Mouse (Mus musculus) hindbrain, embryonic 10.5 days (tissue): ENCODE results near the gene Mt2. TPM values are rescaled to one million over a fixed set of nuclear protein-coding genes. Genes with fewer than 3 reads are reported as not detected.
"Not testable (repeated sequence)": the region's sequence is repeated elsewhere in the genome, so short reads cannot be mapped to it uniquely, and the experiment has no call there.

Source experiments
- DNase-seq: peaks from one replicate; pipeline ENCODE4 v3.0.0-alpha.2; 2017; ENCODE audit warnings: low spot score
- H3K27ac ChIP-seq: fragments of 300-500 bp; sonication (generic); 2 replicates; pipeline ENCODE4 v1.5.1; 2016; ENCODE audit warnings: mild to moderate bottlenecking, moderate library complexity
- H3K27me3 ChIP-seq: fragments of 300-500 bp; sonication (generic); 2 replicates; pipeline ENCODE4 v1.6.1; 2016; ENCODE audit warnings: mild to moderate bottlenecking; ENCODE audit not compliant: poor library complexity, insufficient read depth, severe bottlenecking
- H3K36me3 ChIP-seq: fragments of 300-500 bp; sonication (generic); 2 replicates; pipeline ENCODE4 v1.6.1; 2016; ENCODE audit warnings: mild to moderate bottlenecking, moderate library complexity
- H3K4me1 ChIP-seq: fragments of 300-500 bp; sonication (generic); replicated peaks from 2 replicates; pipeline ENCODE4 v1.6.1; 2016; ENCODE audit warnings: mild to moderate bottlenecking
- H3K4me3 ChIP-seq: fragments of 300-500 bp; sonication (generic); 2 replicates; pipeline ENCODE4 v1.5.1; 2016; ENCODE audit warnings: mild to moderate bottlenecking, moderate library complexity
- H3K9me3 ChIP-seq: fragments of 300-500 bp; sonication (generic); 2 replicates; pipeline ENCODE4 v1.6.1; 2016; ENCODE audit warnings: mild to moderate bottlenecking, moderate library complexity
- WGBS: fragments of 180-500 bp; shearing (Covaris S2); methylation state at CpG from one replicate; pipeline ENCODE4 v1.1.7; 2016; 5-methylcytosine and 5-hydroxymethylcytosine counted together
- polyA plus RNA-seq: library from polyadenylated mRNA; unstranded; fragments of >200 nt; fragmentation: Nextera tagmentation; extraction: Ambion mirVana; gene quantifications from 2 replicates; pipeline ENCODE4 v1.2.1, GENCODE M21; 2016

Mt2 gene
- polyA plus RNA-seq, 1 experiment from 2014 or later, result 48.0 TPM

GRCm38 (mm10) chr8:94150925-94151324, 21.5 kb upstream of the Mt2 start:
- Histone ChIP-seq H3K4me3 (no peak overlapping the region), H3K9me3 (no peaks in the 10 kb centered on the region), H3K27ac (no peak overlapping the region), H3K4me1 (peaks cover 26% of the 10 kb centered on the region), H3K36me3 (no peaks in the 10 kb centered on the region), H3K27me3 (peaks cover 43% of the 10 kb centered on the region)
- WGBS, result 72% methylated on average over 5 of the region's 5 CpGs
- no peak for DNase-seq

- Histone ChIP-seq H3K9me3 (no peaks in the 10 kb centered on the region), H3K4me1 (peaks cover 30% of the 10 kb centered on the region), H3K27ac (peak within 1 kb of the TSS; percentile 71), H3K36me3 (no peaks in the 10 kb centered on the region), H3K27me3 (peaks cover 43% of the 10 kb centered on the region), H3K4me3 (peak within 1 kb of the TSS; percentile 57)
- peak; percentile 73 for DNase-seq
- 2% methylated on average over 29 of the region's 29 CpGs for WGBS
Measured at GRCm38 (mm10) chr8:94152513-94153300, 19.8 kb upstream of the Mt2 start, which contains the start of gene Mt3. TSS of gene Mt3 (plus strand) at chr8:94152607.

DNA sequence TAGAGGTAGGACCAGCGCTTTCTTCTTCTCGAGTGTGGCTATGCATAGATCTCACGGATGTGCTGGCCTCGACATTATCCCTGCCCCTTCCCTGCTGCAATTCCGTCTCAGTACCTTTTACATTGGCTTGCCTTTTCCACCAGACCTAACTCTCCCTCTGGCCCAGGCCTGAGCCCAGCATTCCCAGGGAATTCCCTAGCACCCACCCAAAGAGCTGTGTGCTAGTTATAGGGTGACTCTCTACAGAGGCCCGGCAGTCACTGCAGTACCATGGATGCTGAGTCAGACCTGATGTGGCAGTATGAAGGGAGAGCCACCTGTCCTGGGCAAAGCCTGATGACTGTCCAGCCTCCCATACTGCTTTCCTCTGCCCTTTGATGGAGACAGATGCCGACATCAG, 19.0 kb upstream of the Mt2 start:
- WGBS, result 24% methylated on average over 7 of the region's 7 CpGs
- Histone ChIP-seq H3K36me3 (no peaks in the 10 kb centered on the region), H3K4me3 (peak overlapping the region; percentile 57), H3K4me1 (peaks cover 30% of the 10 kb centered on the region), H3K27me3 (peaks cover 43% of the 10 kb centered on the region), H3K9me3 (no peaks in the 10 kb centered on the region), H3K27ac (peak overlapping the region; percentile 35; the same call in 1 of the 2 replicates)
- DNase-seq, result no peak

GRCm38 (mm10) chr8:94154537-94154936, 17.9 kb upstream of the Mt2 start:
- H3K4me3 ChIP-seq, result no peak overlapping the region
- H3K36me3 ChIP-seq, result no peaks in the 10 kb centered on the region
- H3K27ac ChIP-seq, result no peak overlapping the region
- 51% methylated on average over 6 of the region's 6 CpGs for WGBS
- H3K4me1 ChIP-seq, result peaks cover 30% of the 10 kb centered on the region
- no peaks in the 10 kb centered on the region for H3K9me3 ChIP-seq
- no peak for DNase-seq
- H3K27me3 ChIP-seq, result peaks cover 43% of the 10 kb centered on the region

DNA sequence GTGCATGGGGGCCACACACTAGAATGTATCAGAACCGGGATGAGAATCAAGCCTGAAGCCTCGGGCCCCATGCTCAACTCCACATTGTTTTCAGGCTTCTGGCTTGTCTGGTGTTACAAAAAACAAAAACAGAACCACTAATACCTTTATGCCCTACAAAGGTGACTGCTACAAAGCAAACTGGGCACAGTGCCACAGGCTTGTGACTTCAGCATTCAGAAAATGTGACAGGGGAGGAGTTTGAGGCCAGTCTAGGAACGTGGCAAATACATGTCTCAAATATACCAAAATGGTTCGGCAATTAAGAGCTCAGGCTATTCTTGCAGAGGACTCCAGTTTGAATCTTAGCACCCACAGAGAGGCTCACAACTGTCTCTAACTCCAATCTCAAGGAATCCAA, 16.4 kb upstream of the Mt2 start:
- Histone ChIP-seq H3K4me1 (peaks cover 30% of the 10 kb centered on the region), H3K27ac (no peak overlapping the region), H3K9me3 (no peaks in the 10 kb centered on the region), H3K36me3 (no peaks in the 10 kb centered on the region), H3K27me3 (peaks cover 31% of the 10 kb centered on the region), H3K4me3 (no peak overlapping the region)
- DNase-seq, result no peak
- 87% methylated on average over 4 of the region's 4 CpGs for WGBS

DNA sequence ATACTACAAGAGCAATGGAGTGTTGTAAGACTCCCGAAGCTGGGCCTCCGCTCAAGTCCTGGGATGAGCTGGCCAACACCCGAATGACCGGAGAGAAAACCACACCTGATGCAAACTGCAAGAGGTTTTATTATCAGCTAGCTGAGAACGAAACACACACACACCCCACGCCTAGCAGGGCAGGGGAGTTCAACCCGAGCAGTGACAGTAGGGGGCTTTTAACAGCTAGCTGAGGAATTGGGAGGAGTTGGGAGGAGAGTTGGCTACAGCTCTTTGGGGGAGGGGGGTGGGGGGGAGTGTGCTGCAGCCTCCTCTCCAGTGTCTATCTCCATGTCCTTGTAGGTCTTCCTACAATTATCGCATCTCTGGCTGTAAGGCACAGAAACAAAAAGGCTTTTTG, 6.7 kb upstream of the Mt2 start:
- not testable (repeated sequence) for H3K4me1 ChIP-seq, H3K4me3 ChIP-seq, H3K9me3 ChIP-seq, H3K36me3 ChIP-seq, DNase-seq, H3K27ac ChIP-seq
- 76% methylated on average over 8 of the region's 8 CpGs for WGBS
- H3K27me3 ChIP-seq, result peaks cover 40% of the 10 kb centered on the region

GRCm38 (mm10) chr8:94167244-94167643, 5.2 kb upstream of the Mt2 start:
- Histone ChIP-seq H3K4me3 (no peak overlapping the region), H3K27ac (no peak overlapping the region), H3K9me3 (no peaks in the 10 kb centered on the region), H3K4me1 (peaks cover 10% of the 10 kb centered on the region), H3K27me3 (peaks cover 55% of the 10 kb centered on the region), H3K36me3 (no peaks in the 10 kb centered on the region)
- WGBS, result 5% methylated on average over 6 of the region's 6 CpGs
- DNase-seq, result peak; percentile 90

DNA sequence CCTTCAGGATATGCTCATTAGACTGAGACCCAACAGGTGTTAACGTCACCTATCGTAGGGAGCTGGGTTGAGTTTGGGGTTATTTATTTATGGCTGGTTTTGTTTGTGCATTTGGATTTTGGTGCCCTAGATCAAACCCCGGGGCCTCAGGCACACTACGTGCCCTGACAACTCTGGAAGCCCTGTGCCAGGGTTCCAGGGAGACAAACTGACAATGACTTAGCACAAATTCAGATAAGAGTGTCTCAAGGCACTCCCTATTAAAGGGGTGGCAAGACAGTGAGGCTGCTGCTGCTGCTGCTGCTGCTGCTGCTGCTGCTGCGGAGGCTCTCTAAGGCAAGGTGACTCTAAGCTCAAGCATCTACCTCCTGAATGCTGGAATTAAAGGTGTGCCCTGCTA, 2.9 kb upstream of the Mt2 start:
- H3K27ac ChIP-seq, result no peak overlapping the region
- no peaks in the 10 kb centered on the region for H3K36me3 ChIP-seq
- no peak overlapping the region for H3K4me3 ChIP-seq
- H3K9me3 ChIP-seq, result no peaks in the 10 kb centered on the region
- peaks cover 73% of the 10 kb centered on the region for H3K27me3 ChIP-seq
- H3K4me1 ChIP-seq, result peaks cover 24% of the 10 kb centered on the region
- no peak for DNase-seq
- 86% methylated on average over 5 of the region's 5 CpGs for WGBS

- Histone ChIP-seq H3K27ac (no peak overlapping the region), H3K27me3 (peaks cover 89% of the 10 kb centered on the region), H3K4me1 (peaks cover 24% of the 10 kb centered on the region), H3K9me3 (no peaks in the 10 kb centered on the region), H3K4me3 (peak overlapping the region; percentile 58), H3K36me3 (no peaks in the 10 kb centered on the region)
- DNase-seq, result no peak
- 45% methylated on average over 10 of the region's 10 CpGs for WGBS
Measured at GRCm38 (mm10) chr8:94171321-94171755, 1.1 kb upstream of the Mt2 start.

- Histone ChIP-seq H3K4me3 (peak overlapping the region; percentile 58), H3K36me3 (no peaks in the 10 kb centered on the region), H3K4me1 (peaks cover 24% of the 10 kb centered on the region), H3K9me3 (no peaks in the 10 kb centered on the region), H3K27me3 (peaks cover 96% of the 10 kb centered on the region), H3K27ac (peak overlapping the region; percentile 74)
- WGBS, result 2% methylated on average over 39 of the region's 39 CpGs
- DNase-seq, result peak; percentile 62
Measured at GRCm38 (mm10) chr8:94172809-94173732, 607 bp downstream of the Mt2 start.

DNA sequence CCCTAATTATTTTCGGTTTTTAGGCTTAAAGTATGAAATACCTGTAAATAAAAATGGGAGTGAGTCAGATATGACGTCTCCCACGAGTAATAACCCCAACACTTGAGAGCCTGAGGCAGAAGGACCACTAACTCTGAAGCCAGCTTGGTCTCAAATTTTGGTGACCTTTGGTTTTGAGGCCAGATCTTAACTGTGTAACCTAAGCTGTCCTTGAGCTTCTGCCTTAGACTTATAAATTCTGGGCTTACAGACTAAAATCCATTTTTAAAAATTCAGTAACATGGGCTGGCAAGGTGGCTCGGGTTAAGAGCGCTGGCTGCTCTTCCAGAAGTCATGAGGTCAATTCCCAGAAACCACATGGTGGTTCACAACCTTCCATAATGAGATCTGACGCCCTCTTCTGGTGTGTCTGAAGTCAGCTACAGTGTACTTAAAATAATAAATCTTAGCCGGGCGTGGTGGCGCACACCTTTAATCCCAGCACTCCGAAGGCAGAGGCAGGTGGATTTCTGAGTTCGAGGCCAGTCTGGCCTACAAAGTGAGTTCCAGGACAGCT, 1.5 kb downstream of the Mt2 start:
- H3K9me3 ChIP-seq, result no peaks in the 10 kb centered on the region
- peaks cover 99% of the 10 kb centered on the region for H3K27me3 ChIP-seq
- H3K4me1 ChIP-seq, result peaks cover 29% of the 10 kb centered on the region
- peak overlapping the region; percentile 58 for H3K4me3 ChIP-seq
- no peak overlapping the region for H3K27ac ChIP-seq
- DNase-seq, result no peak
- no peaks in the 10 kb centered on the region for H3K36me3 ChIP-seq
- 47% methylated on average over 11 of the region's 11 CpGs for WGBS

GRCm38 (mm10) chr8:94174619-94175213, 2.3 kb downstream of the Mt2 start:
- peaks cover 36% of the 10 kb centered on the region for H3K4me1 ChIP-seq
- no peak for DNase-seq

More at GRCm38 (mm10) chr8:94174619-94175213, 2.3 kb downstream of the Mt2 start:
- no peak overlapping the region for H3K27ac ChIP-seq
- no peaks in the 10 kb centered on the region for H3K9me3 ChIP-seq
- no peak overlapping the region for H3K4me3 ChIP-seq
- WGBS, result 30% methylated on average over 7 of the region's 7 CpGs
- peaks cover 100% of the 10 kb centered on the region for H3K27me3 ChIP-seq
- no peaks in the 10 kb centered on the region for H3K36me3 ChIP-seq
